Mouse (Mus musculus) MEL (cell line): ENCODE data around the gene Srgn.
A peak's percentile ranks its signal among the peaks of the same experiment; 100 is the strongest.

Source experiments
- CTCF ChIP-seq, 3 experiments: IDR thresholded peaks in 2 of 3; conservative IDR thresholded peaks in 1 of 3; 2 replicates each; pipeline ENCODE4 v1.5.1; 2011 to 2012; ENCODE audit warnings: low read length in 3 of 3, low read depth in 2 of 3, mild to moderate bottlenecking in 2 of 3, improper control_type of control experiment in 1 of 3, inconsistent platforms in 1 of 3, mixed read lengths in 1 of 3, moderate library complexity in 1 of 3; ENCODE audit not compliant: control insufficient read depth in 1 of 3, insufficient read depth in 1 of 3, poor library complexity in 1 of 3, severe bottlenecking in 1 of 3
- POLR2A ChIP-seq, 2 experiments: IDR thresholded peaks; 2 replicates each; pipeline ENCODE4 v1.6.1; 2011 to 2012; ENCODE audit warnings: low read length in 2 of 2, mild to moderate bottlenecking in 2 of 2, control low read depth in 1 of 2, improper control_type of control experiment in 1 of 2, low read depth in 1 of 2, moderate library complexity in 1 of 2; ENCODE audit not compliant: control insufficient read depth in 1 of 2, insufficient read depth in 1 of 2, poor library complexity in 1 of 2

DNA sequence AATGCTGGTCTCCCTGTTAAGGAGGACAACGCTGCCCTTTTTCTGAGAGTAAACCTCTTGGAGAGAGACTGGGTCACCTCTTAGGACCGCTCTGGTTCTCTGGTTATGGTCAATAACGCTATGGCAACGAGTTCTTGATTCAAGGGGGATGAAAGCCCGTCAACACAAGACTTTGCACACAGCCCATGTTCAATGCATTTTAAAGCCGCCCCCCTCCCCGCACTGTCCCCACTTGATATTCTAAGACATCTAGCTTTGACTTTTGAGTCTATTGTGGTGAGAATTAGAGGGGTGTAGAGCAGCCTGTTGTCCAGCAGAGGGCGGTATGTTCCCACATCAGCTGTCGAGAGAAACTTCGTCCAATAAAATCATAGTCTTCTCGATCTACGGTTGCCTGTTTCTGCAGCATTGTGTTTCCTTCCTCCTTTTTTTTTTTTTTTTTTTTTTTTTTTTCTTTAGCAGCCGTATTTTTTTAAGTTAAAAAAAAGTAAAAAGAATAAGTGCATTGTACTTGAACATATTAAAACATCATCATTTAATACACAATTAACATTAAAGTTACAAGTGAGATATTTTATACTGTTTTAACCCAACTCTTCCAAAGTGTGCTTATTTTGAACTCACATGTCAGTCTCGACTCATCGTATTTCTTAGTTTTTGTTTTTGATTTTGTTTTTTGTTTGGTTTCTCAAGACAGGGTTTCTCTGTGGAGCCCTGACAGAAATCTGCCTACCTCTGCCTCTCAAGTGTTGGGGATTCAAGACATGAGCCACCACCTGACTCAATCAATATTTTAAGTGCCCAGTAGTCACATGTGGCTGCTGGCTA, 26.9 kb downstream of the Srgn start:
- no peak for TF ChIP-seq POLR2A (IDR thresholded peaks at IDR 0.05; ENCODE audit: control insufficient read depth in 1 of 2, insufficient read depth in 1 of 2, low read depth in 1 of 2, low read length in 2 of 2, poor library complexity in 1 of 2)
- peak; percentile 84 to 94 (median 88) for TF ChIP-seq CTCF (IDR thresholded peaks at IDR 0.05 in 2 of 3, conservative IDR thresholded peaks at IDR 0.05 in 1 of 3; ENCODE audit: control insufficient read depth in 1 of 3, insufficient read depth in 1 of 3, low read depth in 2 of 3, low read length in 3 of 3, poor library complexity in 1 of 3, severe bottlenecking in 1 of 3)
